Mouse (Mus musculus) kidney, embryonic 15.5 days (tissue): ENCODE measurements around the gene Pigk. TPM values are rescaled to one million over a fixed set of nuclear protein-coding genes. Genes with fewer than 3 reads are reported as not detected.

ENCODE experiments used
- ATAC-seq: fragments of 200-750 bp; cut with Nextera tagmentation; replicated peaks from 2 replicates; pipeline ENCODE4 v1.8.0; 2017; ENCODE audit warnings: moderate TSS enrichment; ENCODE audit not compliant: low FRiP score
- H3K27ac ChIP-seq: fragments of 300-500 bp; sonication (generic); 2 replicates; pipeline ENCODE4 v1.5.1; 2015; ENCODE audit warnings: mild to moderate bottlenecking, inconsistent platforms
- H3K27me3 ChIP-seq: fragments of 300-500 bp; sonication (generic); 2 replicates; pipeline ENCODE4 v1.6.1; 2015; ENCODE audit warnings: inconsistent platforms
- H3K36me3 ChIP-seq: fragments of 300-500 bp; sonication (generic); 2 replicates; pipeline ENCODE4 v1.6.1; 2015; ENCODE audit warnings: inconsistent platforms
- H3K4me1 ChIP-seq: fragments of 300-500 bp; sonication (generic); 2 replicates; pipeline ENCODE4 v1.6.1; 2015; ENCODE audit warnings: inconsistent platforms
- H3K4me2 ChIP-seq: fragments of 300-500 bp; sonication (generic); 2 replicates; pipeline ENCODE4 v1.6.1; 2015; ENCODE audit warnings: moderate library complexity, mild to moderate bottlenecking, inconsistent platforms
- H3K4me3 ChIP-seq: fragments of 300-500 bp; sonication (generic); replicated peaks from 2 replicates; pipeline ENCODE4 v1.5.1; 2015; ENCODE audit warnings: mild to moderate bottlenecking, inconsistent platforms
- H3K9ac ChIP-seq: fragments of 300-500 bp; sonication (generic); 2 replicates; pipeline ENCODE4 v1.6.1; 2015; ENCODE audit warnings: mild to moderate bottlenecking, inconsistent platforms
- H3K9me3 ChIP-seq: fragments of 300-500 bp; sonication (generic); replicated peaks from 2 replicates; pipeline ENCODE4 v1.6.1; 2016; ENCODE audit warnings: inconsistent platforms
- WGBS: fragments of 180-500 bp; shearing (Covaris S2); methylation state at CpG from one replicate; pipeline ENCODE4 v1.1.7; 2015; ENCODE audit warnings: mixed read lengths; 5-methylcytosine and 5-hydroxymethylcytosine counted together
- polyA plus RNA-seq: library from polyadenylated mRNA; unstranded; fragments of >200 nt; fragmentation: Nextera tagmentation; extraction: Ambion mirVana; gene quantifications from 2 replicates; pipeline ENCODE4 v1.2.1, GENCODE M21; 2015

Gene Pigk
- polyA plus RNA-seq, 1 experiment from 2014 or later, result 42.2 TPM

DNA sequence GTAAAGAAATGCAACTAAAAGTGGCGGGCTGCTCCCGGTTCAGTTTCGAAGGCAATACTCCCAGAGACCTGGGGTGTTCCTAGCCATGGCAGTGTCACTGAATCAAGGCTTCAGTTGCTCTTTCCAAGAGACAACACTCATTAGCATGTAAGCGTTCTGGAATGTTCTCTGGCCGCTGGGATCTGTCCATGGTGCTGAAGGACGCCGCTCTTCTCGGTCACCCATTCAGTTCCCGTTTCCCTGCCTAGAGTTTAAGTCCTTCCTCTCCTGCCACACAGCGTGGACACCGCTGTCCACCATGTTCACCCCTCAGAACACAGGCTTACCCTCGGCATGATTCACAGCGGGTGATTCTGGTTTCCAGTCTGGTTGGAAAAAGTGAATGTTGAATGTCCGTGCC is 107.3 kb downstream of the Pigk start:
- no peaks in the 10 kb centered on the region for H3K36me3 ChIP-seq
- ATAC-seq, result 0 out of 2 replicates have a peak, but pooled peaks have one; percentile 73
- no peaks in the 10 kb centered on the region for H3K9me3 ChIP-seq
- no peak overlapping the region for H3K9ac ChIP-seq
- H3K4me1 ChIP-seq, result no peaks in the 10 kb centered on the region
- H3K4me3 ChIP-seq, result no peak overlapping the region
- no peak overlapping the region for H3K4me2 ChIP-seq
- no peaks in the 10 kb centered on the region for H3K27me3 ChIP-seq
- 53% methylated on average over 14 of the region's 14 CpGs for WGBS
- H3K27ac ChIP-seq, result no peak overlapping the region

- Histone ChIP-seq H3K27ac (no peak overlapping the region), H3K4me2 (no peak overlapping the region), H3K36me3 (no peaks in the 10 kb centered on the region), H3K9ac (no peak overlapping the region), H3K4me1 (peaks cover 12% of the 10 kb centered on the region; the same call in 1 of the 2 replicates), H3K27me3 (no peaks in the 10 kb centered on the region), H3K4me3 (no peak overlapping the region), H3K9me3 (no peaks in the 10 kb centered on the region)
- 71% methylated on average over 3 of the region's 3 CpGs for WGBS
- ATAC-seq, result no peak
These were observed 117.5 kb downstream of the Pigk start for GRCm38 (mm10) chr3:152831377-152831776.

DNA sequence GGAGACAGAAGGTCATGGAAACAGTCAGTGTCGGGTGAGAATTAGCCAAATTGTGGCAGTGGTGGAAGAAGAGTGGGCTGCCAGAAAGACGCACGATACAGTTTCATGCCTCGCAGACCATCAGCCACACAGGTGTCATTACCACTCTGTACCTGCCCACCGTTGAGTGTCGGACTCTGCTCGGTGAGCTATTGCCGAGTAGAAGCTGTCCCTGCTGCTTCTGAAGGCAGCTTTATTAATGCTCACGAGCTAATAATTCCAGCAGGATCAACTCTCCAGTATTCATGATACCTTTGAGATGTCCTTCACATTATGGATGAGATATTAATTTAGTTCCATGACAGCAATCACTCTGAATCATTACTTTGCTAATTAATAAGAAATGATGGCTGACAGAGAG is 118.1 kb downstream of the Pigk start:
- 70% methylated on average over 9 of the region's 9 CpGs for WGBS
- Histone ChIP-seq H3K27ac (no peak overlapping the region), H3K4me1 (peaks cover 12% of the 10 kb centered on the region; the same call in 1 of the 2 replicates), H3K4me2 (no peak overlapping the region), H3K9me3 (no peaks in the 10 kb centered on the region), H3K27me3 (no peaks in the 10 kb centered on the region), H3K4me3 (no peak overlapping the region), H3K9ac (no peak overlapping the region), H3K36me3 (no peaks in the 10 kb centered on the region)
- no peak for ATAC-seq

DNA sequence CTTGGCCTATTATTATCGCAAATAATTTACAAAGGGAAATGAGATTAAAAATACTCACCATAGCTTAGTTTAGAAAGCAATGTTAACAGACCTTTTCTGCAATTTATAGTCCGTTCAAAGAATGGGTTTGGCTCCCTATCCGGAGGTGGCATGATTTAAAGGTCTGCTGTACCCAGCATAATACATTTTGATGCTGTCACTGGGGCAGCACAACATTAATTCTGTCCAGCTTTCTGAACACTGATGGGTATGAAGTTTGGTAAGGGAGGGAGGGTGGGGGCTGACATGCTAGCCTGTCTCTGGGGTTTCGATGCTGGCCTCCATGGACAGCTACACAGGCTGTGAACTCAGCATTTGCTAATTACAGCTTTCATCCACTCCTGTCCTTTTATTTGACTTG is 118.5 kb downstream of the Pigk start:
- Histone ChIP-seq H3K4me1 (peaks cover 12% of the 10 kb centered on the region; the same call in 1 of the 2 replicates), H3K27me3 (no peaks in the 10 kb centered on the region), H3K27ac (no peak overlapping the region), H3K9ac (no peak overlapping the region), H3K36me3 (no peaks in the 10 kb centered on the region), H3K9me3 (no peaks in the 10 kb centered on the region), H3K4me2 (no peak overlapping the region), H3K4me3 (no peak overlapping the region)
- ATAC-seq, result no peak
- WGBS, result 63% methylated on average over 4 of the region's 4 CpGs

- WGBS, result 77% methylated on average over 2 of the region's 2 CpGs
- no peak for ATAC-seq
- peaks cover 17% of the 10 kb centered on the region for H3K4me1 ChIP-seq
- H3K36me3 ChIP-seq, result no peaks in the 10 kb centered on the region
- no peak overlapping the region for H3K27ac ChIP-seq
- H3K27me3 ChIP-seq, result no peaks in the 10 kb centered on the region
- H3K9ac ChIP-seq, result no peak overlapping the region
- H3K4me3 ChIP-seq, result no peak overlapping the region
- no peak overlapping the region for H3K4me2 ChIP-seq
- no peaks in the 10 kb centered on the region for H3K9me3 ChIP-seq
These were observed 123.5 kb downstream of the Pigk start for GRCm38 (mm10) chr3:152837407-152837806.

- H3K4me1 ChIP-seq, result peaks cover 17% of the 10 kb centered on the region
- no peak overlapping the region for H3K9ac ChIP-seq
- WGBS, result 91% methylated on average over 1 of the region's 1 CpGs
- no peak overlapping the region for H3K4me2 ChIP-seq
- no peak overlapping the region for H3K27ac ChIP-seq
- H3K27me3 ChIP-seq, result no peaks in the 10 kb centered on the region
- no peaks in the 10 kb centered on the region for H3K9me3 ChIP-seq
- no peaks in the 10 kb centered on the region for H3K36me3 ChIP-seq
- no peak overlapping the region for H3K4me3 ChIP-seq
- no peak for ATAC-seq
These were observed 124.0 kb downstream of the Pigk start for GRCm38 (mm10) chr3:152837938-152838337.

GRCm38 (mm10) chr3:152841264-152841663 is 127.4 kb downstream of the Pigk start:
- Histone ChIP-seq H3K4me1 (peaks cover 14% of the 10 kb centered on the region), H3K9me3 (no peaks in the 10 kb centered on the region), H3K27ac (peak overlapping the region; percentile 59), H3K36me3 (no peaks in the 10 kb centered on the region), H3K4me3 (no peak overlapping the region), H3K27me3 (no peaks in the 10 kb centered on the region), H3K4me2 (peak overlapping the region; percentile 28; the same call in 1 of the 2 replicates), H3K9ac (no peak overlapping the region)
- WGBS, result 48% methylated on average over 6 of the region's 6 CpGs
- peak; percentile 93 for ATAC-seq

GRCm38 (mm10) chr3:152842648-152843047 is 128.7 kb downstream of the Pigk start:
- H3K36me3 ChIP-seq, result no peaks in the 10 kb centered on the region
- 72% methylated on average over 3 of the region's 3 CpGs for WGBS
- H3K4me3 ChIP-seq, result no peak overlapping the region
- no peaks in the 10 kb centered on the region for H3K9me3 ChIP-seq
- H3K27ac ChIP-seq, result no peak overlapping the region
- no peak overlapping the region for H3K4me2 ChIP-seq
- no peak for ATAC-seq
- peaks cover 14% of the 10 kb centered on the region for H3K4me1 ChIP-seq
- H3K27me3 ChIP-seq, result no peaks in the 10 kb centered on the region
- H3K9ac ChIP-seq, result no peak overlapping the region

GRCm38 (mm10) chr3:152843925-152844324 is 130.0 kb downstream of the Pigk start:
- Histone ChIP-seq H3K4me2 (no peak overlapping the region), H3K36me3 (no peaks in the 10 kb centered on the region), H3K9me3 (no peaks in the 10 kb centered on the region), H3K27ac (no peak overlapping the region), H3K9ac (no peak overlapping the region), H3K4me3 (no peak overlapping the region), H3K4me1 (peaks cover 14% of the 10 kb centered on the region), H3K27me3 (no peaks in the 10 kb centered on the region)
- ATAC-seq, result no peak

GRCm38 (mm10) chr3:152855006-152855614 is 141.2 kb downstream of the Pigk start:
- ATAC-seq, result peak; percentile 73
- H3K36me3 ChIP-seq, result no peaks in the 10 kb centered on the region
- 21% methylated on average over 12 of the region's 12 CpGs for WGBS

GRCm38 (mm10) chr3:152856095-152856494 is 142.2 kb downstream of the Pigk start:
- Histone ChIP-seq H3K27ac (no peak overlapping the region), H3K4me2 (no peak overlapping the region), H3K9me3 (no peaks in the 10 kb centered on the region), H3K36me3 (no peaks in the 10 kb centered on the region), H3K4me3 (no peak overlapping the region), H3K4me1 (peaks cover 15% of the 10 kb centered on the region; the same call in 1 of the 2 replicates), H3K9ac (no peak overlapping the region), H3K27me3 (no peaks in the 10 kb centered on the region)
- 37% methylated on average over 10 of the region's 10 CpGs for WGBS
- no peak for ATAC-seq

More at GRCm38 (mm10) chr3:152855006-152855614, 141.2 kb downstream of the Pigk start:
- Histone ChIP-seq H3K9me3 (no peaks in the 10 kb centered on the region), H3K27me3 (no peaks in the 10 kb centered on the region), H3K4me3 (no peak overlapping the region), H3K4me2 (no peak overlapping the region), H3K4me1 (peaks cover 15% of the 10 kb centered on the region; the same call in 1 of the 2 replicates), H3K9ac (no peak overlapping the region), H3K27ac (0 out of 2 replicates have a peak overlapping the region, but pooled peaks have one; percentile 46)

- no peak for ATAC-seq
- H3K4me2 ChIP-seq, result no peak overlapping the region
- no peaks in the 10 kb centered on the region for H3K27me3 ChIP-seq
- no peak overlapping the region for H3K9ac ChIP-seq
- WGBS, result 45% methylated on average over 4 of the region's 4 CpGs
- H3K9me3 ChIP-seq, result no peaks in the 10 kb centered on the region
- no peak overlapping the region for H3K27ac ChIP-seq
- 0 out of 2 replicates have a peak, but pooled peaks cover under 1% of the 10 kb centered on the region for H3K4me1 ChIP-seq
- H3K4me3 ChIP-seq, result no peak overlapping the region
- no peaks in the 10 kb centered on the region for H3K36me3 ChIP-seq
These were observed 147.6 kb downstream of the Pigk start for GRCm38 (mm10) chr3:152861450-152861849.

DNA sequence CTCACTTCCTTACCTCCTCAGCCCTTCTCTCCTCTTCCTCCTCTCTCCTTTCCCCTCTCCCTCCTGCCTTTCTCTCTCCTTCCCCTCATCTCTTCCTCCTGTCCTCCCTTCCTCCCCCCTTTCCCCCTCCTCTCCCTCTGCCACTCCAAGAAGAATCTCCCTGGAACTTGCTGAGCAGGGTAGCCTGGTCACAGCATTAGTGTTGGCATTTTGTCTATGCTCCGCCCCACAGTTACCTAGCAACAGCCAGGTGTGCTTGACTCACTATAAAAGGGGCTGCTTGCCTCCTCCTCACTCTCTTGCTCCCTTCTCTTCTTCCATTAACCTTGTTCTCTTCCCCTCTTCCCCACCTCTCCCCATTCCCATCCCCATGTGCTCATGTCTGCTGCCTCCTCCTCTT is 148.1 kb downstream of the Pigk start:
- no peak overlapping the region for H3K27ac ChIP-seq
- no peaks in the 10 kb centered on the region for H3K9me3 ChIP-seq
- no peaks in the 10 kb centered on the region for H3K36me3 ChIP-seq
- 90% methylated on average over 1 of the region's 1 CpGs for WGBS
- no peaks in the 10 kb centered on the region for H3K27me3 ChIP-seq
- no peak overlapping the region for H3K4me2 ChIP-seq
- H3K4me3 ChIP-seq, result no peak overlapping the region
- ATAC-seq, result no peak
- no peaks in the 10 kb centered on the region for H3K4me1 ChIP-seq
- no peak overlapping the region for H3K9ac ChIP-seq
